In genomic region chr5:93205371-93206108, GRCm38 (mm10) we compare ENCODE assay signal across 8 mouse cellular contexts. TPM values are rescaled to one million over a fixed set of nuclear protein-coding genes. Genes with fewer than 3 reads are reported as not detected.
DNase-seq lines count a peak whose midpoint lies in the region; ATAC-seq and TF ChIP-seq lines count a peak whose summit lies in the region.

No protein-coding gene starts in this region.

- H3K9ac ChIP-seq in intestine, embryonic 16.5 days (ENCODE audit: low read depth, low read length): peak overlapping the region; percentile 90
- H3K9ac ChIP-seq in midbrain, embryonic 11.5 days (ENCODE audit: low read length): peak overlapping the region; percentile 93

- H3K4me1 ChIP-seq in intestine, embryonic 16.5 days (ENCODE audit: control insufficient read depth, insufficient read depth, low read length): peaks cover 3% of the 10 kb centered on the region; the same call in 1 of the 2 replicates
- H3K4me1 ChIP-seq in limb, embryonic 10.5 days: peaks cover 24% of the 10 kb centered on the region
- H3K4me1 ChIP-seq in midbrain, embryonic 11.5 days (ENCODE audit: control insufficient read depth, insufficient read depth, low read length): no peaks in the 10 kb centered on the region; the same call in 1 of the 2 replicates
- no peaks in the 10 kb centered on the region for H3K4me1 ChIP-seq in small intestine, adult 2 months (ENCODE audit: control insufficient read depth, insufficient read depth, insufficient read length, low read length)

- DNase-seq in layer of hippocampus, adult 11-12 months (ENCODE audit: low spot score): peak; percentile 64
- no peak for DNase-seq in layer of hippocampus, adult 9-10 months (ENCODE audit: low spot score)
- DNase-seq in embryo, embryonic 11 days: peak; percentile 64
- DNase-seq in gastrocnemius, postnatal 36 days: peak; percentile 22 to 50
- peak; percentile 73 for DNase-seq in limb, embryonic 10.5 days (ENCODE audit: low spot score)
- DNase-seq in midbrain, embryonic 11.5 days (ENCODE audit: low spot score, missing footprints): peak; percentile 93

- peaks cover 2% of the 10 kb centered on the region; the same call in 1 of the 2 replicates for H3K36me3 ChIP-seq in intestine, embryonic 16.5 days (ENCODE audit: control insufficient read depth, insufficient read depth, low read length)
- peaks cover 17% of the 10 kb centered on the region for H3K36me3 ChIP-seq in limb, embryonic 10.5 days
- H3K36me3 ChIP-seq in midbrain, embryonic 11.5 days (ENCODE audit: control insufficient read depth, insufficient read depth, low read length): no peaks in the 10 kb centered on the region
- H3K36me3 ChIP-seq in small intestine, adult 2 months (ENCODE audit: control insufficient read depth, insufficient read depth, low read length): peaks cover 10% of the 10 kb centered on the region

- TF ChIP-seq CTCF in small intestine, adult 2 months (IDR thresholded peaks at IDR 0.05; ENCODE audit: extremely low read depth, insufficient read length, insufficient replicate concordance, low read depth, low read length): no peak

- ATAC-seq in intestine, embryonic 16.5 days: peak; percentile 74
- peak; percentile 70 for ATAC-seq in midbrain, embryonic 11.5 days (ENCODE audit: low FRiP score)

- no peaks in the 10 kb centered on the region for H3K9me3 ChIP-seq in intestine, embryonic 16.5 days (ENCODE audit: control insufficient read depth, low read length)
- H3K9me3 ChIP-seq in limb, embryonic 10.5 days (replicated peaks): no peaks in the 10 kb centered on the region
- no peaks in the 10 kb centered on the region for H3K9me3 ChIP-seq in midbrain, embryonic 11.5 days (ENCODE audit: control insufficient read depth, low read length)

- H3K4me3 ChIP-seq in intestine, embryonic 16.5 days (ENCODE audit: low read length): peak overlapping the region; percentile 84
- H3K4me3 ChIP-seq in limb, embryonic 10.5 days: peak overlapping the region; percentile 88
- peak overlapping the region; percentile 93 for H3K4me3 ChIP-seq in midbrain, embryonic 11.5 days (ENCODE audit: low read depth, low read length)
- H3K4me3 ChIP-seq in small intestine, adult 2 months (ENCODE audit: low read depth, low read length): peak overlapping the region; percentile 97

- H3K4me2 ChIP-seq in intestine, embryonic 16.5 days (ENCODE audit: low read depth, low read length): peak overlapping the region; percentile 68
- peak overlapping the region; percentile 71 for H3K4me2 ChIP-seq in midbrain, embryonic 11.5 days

- intact Hi-C loops in gastrocnemius, postnatal 36 days (cut with DNase I): loop anchor here (2.0 kb wide), 1 partner anchor 63 kb away; no protein-coding TSS in a partner anchor

- H3K27me3 ChIP-seq in intestine, embryonic 16.5 days (replicated peaks; ENCODE audit: control insufficient read depth, insufficient read depth, low read length): no peaks in the 10 kb centered on the region
- H3K27me3 ChIP-seq in limb, embryonic 10.5 days (ENCODE audit: low read depth, poor library complexity, severe bottlenecking): no peaks in the 10 kb centered on the region
- no peaks in the 10 kb centered on the region for H3K27me3 ChIP-seq in midbrain, embryonic 11.5 days (ENCODE audit: control insufficient read depth, insufficient read depth, low read length)
- no peaks in the 10 kb centered on the region for H3K27me3 ChIP-seq in small intestine, adult 2 months (ENCODE audit: control insufficient read depth, insufficient read depth, low read length)

- peak overlapping the region; percentile 89 for H3K27ac ChIP-seq in intestine, embryonic 16.5 days (ENCODE audit: low read length)
- peak overlapping the region; percentile 98 for H3K27ac ChIP-seq in limb, embryonic 10.5 days
- H3K27ac ChIP-seq in midbrain, embryonic 11.5 days (ENCODE audit: low read depth, low read length): peak overlapping the region; percentile 86
- H3K27ac ChIP-seq in small intestine, adult 2 months (ENCODE audit: insufficient read depth, low read depth, low read length): peak overlapping the region; percentile 81

- no peak for TF ChIP-seq POLR2A in small intestine, adult 2 months (IDR thresholded peaks at IDR 0.05; ENCODE audit: low read depth, low read length)

- under 1% methylated on average over 57 of the region's 63 CpGs for WGBS in intestine, embryonic 16.5 days
- under 1% methylated on average over 63 of the region's 63 CpGs for WGBS in limb, embryonic 10.5 days
- WGBS in midbrain, embryonic 11.5 days: under 1% methylated on average over 42 of the region's 63 CpGs
- under 1% methylated on average over 61 of the region's 63 CpGs for WGBS in small intestine, adult 2 months

RNA-seq across cellular contexts. Expression of gene Ccni, which starts 0.8 kb away (rescaled TPM):
- total RNA-seq in gastrocnemius, postnatal 36 days (2021): 10 to 100 TPM; 47.4 to 63.9 TPM
- polyA plus RNA-seq in intestine, embryonic 16.5 days (2015; fragmentation: Nextera tagmentation; extraction: Ambion mirVana): 67.5 and 69.2 TPM in 2 replicates
- 96.3 and 121 TPM in 2 replicates for polyA plus RNA-seq in limb, embryonic 10.5 days (2016; fragmentation: Nextera tagmentation; extraction: Ambion mirVana)
- 159 and 170 TPM in 2 replicates for polyA plus RNA-seq in midbrain, embryonic 11.5 days (2014; fragmentation: Nextera tagmentation; extraction: Ambion mirVana)
- 36.8 and 117 TPM in 2 replicates for polyA plus RNA-seq in small intestine, adult 2 months (2012; rRNA removed)

RNA-seq across cellular contexts. Expression of gene 2010109A12Rik, which starts 0.8 kb away (rescaled TPM):
- total RNA-seq in gastrocnemius, postnatal 36 days (2021): not detected
- 1.8 and 2.1 TPM in 2 replicates for polyA plus RNA-seq in intestine, embryonic 16.5 days (2015; fragmentation: Nextera tagmentation; extraction: Ambion mirVana)
- 1.8 and 2.2 TPM in 2 replicates for polyA plus RNA-seq in limb, embryonic 10.5 days (2016; fragmentation: Nextera tagmentation; extraction: Ambion mirVana)
- polyA plus RNA-seq in midbrain, embryonic 11.5 days (2014; fragmentation: Nextera tagmentation; extraction: Ambion mirVana): 1.6 and 2.4 TPM in 2 replicates
- not detected in 2 replicates for polyA plus RNA-seq in small intestine, adult 2 months (2012; rRNA removed)
